Mouse (Mus musculus) urinary bladder, postnatal 36 days (tissue): Measurements from ENCODE around the gene Pcnx2.

Experiments used
- DNase-seq, 2 experiments: peaks; one replicate each; pipeline ENCODE4 v3.0.0; 2022; ENCODE audit warnings: low spot score in 2 of 2, mixed read lengths in 1 of 2

Gene Pcnx2

DNA sequence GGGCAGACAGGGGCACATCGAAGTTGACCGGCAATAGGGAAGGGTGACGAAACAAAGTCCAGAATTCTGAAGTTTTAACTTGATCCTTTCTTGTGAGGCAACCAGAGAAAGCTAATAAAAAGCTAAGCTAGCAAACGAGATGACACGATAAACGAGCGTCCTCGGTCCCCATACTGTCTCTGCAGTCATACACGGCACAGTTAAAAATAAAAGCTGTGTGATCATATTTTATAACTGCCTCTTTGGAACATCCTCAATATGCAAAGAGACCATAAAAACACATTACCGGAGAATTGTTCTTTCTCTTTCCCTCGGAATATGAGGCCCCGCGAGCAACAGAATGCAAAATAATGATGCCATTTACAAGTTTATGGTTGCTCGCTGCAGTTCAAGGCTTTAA, 76.1 kb downstream of the Pcnx2 start:
- DNase-seq, result no peak

DNA sequence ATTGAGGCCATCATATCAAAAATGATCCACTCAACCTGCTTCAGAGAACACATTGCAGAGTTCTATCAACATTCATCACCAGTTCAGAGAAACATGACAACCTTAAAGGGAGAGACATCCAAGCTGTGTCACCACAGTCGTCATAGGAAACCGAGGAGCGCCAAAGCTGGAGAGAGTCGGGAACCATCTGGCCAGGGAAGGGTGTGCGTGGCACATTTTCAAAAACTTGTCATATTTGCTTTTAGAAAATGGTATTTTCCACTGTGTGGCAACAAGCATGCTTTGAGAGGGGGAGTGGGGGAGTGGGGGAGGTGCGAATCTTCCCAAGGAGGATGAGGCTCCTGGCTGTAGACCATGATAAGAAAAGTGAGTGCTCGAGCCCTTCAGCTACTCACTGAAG, 78.3 kb downstream of the Pcnx2 start:
- DNase-seq, result peak in 1 of 2 experiments; percentile 6

DNA sequence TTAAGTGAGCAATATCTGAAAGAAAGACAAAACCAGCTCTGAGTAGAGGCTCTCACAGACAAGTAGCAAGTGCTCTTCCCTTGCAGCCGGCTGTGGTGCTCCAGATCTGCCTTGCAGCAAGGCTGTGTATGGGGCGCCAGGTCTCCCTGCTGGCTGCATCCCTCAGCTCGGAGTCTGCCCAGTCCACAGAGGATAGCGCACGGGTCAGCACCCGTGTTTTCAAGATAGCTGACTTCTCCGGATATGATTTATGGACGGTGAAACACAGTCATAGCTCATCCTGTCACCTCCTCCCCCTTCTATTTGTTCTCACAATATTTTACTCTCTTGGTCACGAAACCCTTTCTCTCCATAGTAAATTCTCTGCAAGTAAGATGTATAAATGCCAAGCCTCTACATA, 79.3 kb downstream of the Pcnx2 start:
- peak in 1 of 2 experiments; percentile 19 for DNase-seq

DNA sequence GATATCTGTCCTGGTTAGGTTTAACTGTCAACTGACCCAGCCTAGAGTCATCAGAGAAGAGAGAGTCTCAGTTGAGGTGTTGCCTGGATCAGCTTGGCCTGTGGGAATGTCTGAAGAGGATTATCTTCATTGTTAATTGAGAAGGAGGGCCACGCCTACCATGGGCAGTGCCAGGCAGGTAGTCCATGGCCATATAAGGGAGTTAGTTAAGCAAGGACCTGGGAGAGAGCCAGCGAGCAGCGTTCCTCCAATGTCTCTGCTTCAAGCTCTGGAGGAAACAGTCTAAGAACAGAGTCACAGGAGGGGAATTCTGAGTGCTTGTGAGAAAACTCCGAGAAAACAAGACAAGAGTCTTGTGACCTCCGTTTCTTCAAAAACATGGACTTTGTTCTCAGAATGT, 81.4 kb downstream of the Pcnx2 start:
- no peak for DNase-seq

DNA sequence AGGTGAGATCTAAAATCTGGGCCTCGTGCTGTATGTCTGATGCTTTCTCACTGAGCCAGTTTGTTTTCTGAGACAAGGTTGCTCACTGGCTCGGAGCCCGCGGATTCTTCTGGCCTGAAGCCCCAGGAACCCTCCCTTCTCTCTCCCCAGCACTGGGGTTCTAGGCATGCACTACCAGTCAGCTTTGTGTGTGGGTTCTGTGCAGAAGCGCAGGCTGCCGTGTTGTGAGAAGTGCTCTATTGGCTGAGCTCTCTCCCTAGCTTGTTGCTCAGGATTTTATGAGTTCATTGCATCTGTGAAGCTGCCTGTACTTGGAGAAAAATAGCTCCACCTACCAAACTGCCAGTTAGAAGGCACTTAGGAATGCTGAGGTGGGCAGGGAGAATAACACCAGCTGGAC, 89.3 kb downstream of the Pcnx2 start:
- peak in 1 of 2 experiments; percentile 31 for DNase-seq

DNA sequence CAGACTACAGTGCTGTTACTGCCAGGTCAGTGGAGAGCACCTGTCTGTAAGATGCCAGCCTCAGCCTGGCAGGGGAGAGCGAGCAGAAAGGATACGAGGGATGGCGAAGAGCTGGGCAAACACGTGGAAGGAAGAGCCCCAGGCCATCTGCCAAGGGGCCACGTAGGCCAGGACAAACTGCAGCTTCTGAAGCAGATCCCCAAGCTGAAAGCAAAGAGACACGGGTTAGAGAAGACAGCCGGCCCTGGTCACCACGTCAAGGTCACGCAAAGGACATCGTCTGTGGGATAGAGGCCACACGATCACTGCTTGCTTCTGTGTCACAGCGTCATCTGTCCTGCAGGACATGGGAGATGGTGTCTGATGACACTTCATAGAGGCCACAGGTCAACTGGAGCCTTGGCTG, 90.2 kb downstream of the Pcnx2 start:
- no peak for DNase-seq

DNA sequence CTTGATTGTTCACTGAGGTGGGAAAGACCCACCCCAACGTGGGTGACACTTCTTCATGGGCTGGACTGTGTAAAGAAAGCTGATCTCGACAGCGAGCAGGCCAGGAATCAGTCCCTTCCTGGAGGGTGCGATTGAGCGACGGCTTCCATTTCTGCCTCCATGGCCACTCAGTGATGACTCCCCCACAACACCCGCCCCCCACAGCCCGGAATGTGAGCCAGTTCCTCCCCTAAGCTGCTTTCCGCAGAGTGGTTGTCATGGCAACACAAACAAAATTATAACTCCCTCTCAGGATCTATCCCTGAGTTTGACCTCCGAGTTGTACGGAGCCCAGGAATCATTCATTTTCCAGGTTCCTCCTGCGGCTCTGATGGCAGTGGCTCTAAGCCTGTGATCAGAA, 91.7 kb downstream of the Pcnx2 start:
- DNase-seq, result no peak

DNA sequence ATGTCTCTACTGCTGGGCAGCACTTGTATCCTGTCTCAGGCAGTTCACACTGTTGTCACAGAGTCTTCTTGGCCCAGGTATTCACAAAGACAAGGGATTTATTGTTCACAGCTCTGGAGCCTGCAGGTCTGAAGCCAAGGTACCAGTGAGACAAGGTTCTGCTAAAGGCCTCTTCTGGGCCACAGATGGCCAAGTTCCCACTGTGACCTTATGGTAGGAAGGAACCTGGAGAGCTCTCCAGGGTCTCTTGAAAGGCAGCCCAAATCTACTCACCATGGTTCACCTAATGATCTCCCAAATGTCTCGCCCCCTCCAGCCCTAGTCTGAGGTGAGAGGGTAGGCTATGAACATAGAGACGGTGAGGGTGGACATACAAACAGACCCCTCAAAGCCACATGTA, 101.1 kb downstream of the Pcnx2 start:
- DNase-seq, result no peak

DNA sequence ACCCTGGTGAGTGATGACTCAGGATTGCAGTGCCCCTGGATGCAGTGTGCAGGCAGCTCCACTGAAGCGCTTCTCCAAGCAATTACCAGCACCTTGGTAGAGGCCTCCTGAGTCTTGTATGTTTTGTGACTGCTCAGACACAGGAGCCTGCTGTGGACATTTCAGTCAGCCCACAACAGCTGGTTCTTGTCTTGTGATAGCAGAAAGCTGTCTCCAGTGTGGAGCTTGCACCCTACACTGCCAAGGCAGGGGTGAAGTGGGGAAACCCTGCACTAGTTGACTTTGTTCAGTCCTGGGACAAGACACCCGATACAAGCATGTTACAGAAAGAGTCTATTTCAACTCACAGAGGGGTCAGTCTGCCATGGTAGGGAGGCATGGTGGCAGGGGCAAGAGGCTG, 102.8 kb downstream of the Pcnx2 start:
- DNase-seq, result no peak

DNA sequence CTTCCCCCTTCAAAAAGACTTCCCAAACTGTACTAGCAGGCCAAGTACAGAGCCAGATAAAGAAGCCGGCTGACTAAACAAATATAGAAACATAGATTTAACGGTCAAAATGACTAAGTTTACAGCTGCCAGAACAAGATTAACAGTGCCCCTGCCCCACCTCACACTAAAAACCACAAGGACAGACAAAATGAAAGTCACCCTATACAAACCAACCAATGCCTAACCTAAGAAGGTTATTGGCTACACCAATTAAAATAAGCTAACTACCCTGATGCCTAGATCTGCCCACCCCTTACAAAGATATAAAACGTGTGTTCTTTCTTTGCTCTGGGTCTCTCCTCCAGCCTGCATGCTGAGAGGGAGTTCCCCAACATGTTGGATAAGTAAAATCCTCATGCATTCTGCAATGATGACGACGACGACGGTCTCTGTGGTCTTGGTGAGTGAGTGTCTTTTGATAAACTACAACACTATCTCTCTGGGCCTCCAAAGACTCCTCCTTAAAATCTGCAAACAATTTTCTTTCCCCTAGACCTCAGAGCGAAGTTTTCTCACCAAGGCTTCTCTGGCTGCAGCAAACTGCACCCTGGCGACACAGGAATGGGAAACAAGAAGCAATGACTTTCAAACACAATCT, 105.2 kb downstream of the Pcnx2 start:
- no peak for DNase-seq

DNA sequence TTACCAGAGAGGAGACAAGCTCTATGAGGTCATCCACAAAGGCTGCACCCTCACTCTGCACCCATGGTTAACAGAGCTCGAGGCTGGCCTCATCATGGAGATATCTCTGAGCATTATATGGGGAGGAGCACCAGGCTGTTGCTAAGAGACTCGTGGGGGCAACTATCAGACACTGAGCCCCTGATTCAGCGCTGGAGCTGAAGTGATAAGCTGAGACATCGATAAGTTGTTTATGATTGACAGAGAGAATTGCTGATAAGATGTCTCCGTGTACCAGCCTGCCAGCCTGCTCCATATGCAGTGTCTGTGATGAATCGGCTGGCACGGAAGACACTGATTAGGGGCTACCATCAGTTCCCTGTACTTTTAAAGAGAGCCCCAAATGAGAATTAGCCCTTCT, 111.2 kb downstream of the Pcnx2 start:
- DNase-seq, result no peak

DNA sequence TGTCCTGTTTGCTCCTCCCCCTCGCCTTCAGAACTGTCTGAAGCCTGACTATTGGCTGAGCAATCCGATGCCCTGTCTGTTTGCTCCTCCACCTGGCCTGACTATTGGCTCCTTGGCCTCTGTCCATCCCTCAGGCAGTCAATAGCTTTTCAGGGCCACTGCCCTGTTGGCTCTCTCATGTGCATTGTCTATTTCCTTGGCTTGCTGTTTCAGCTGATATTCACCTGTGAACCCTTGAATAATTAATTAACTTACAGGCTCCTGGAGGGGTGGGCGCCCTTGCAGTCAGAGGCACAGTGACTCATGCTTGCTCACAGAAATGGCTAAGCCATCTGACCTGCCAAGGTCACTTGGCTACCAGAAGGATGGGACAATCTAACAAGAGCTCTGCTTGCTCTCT, 116.0 kb downstream of the Pcnx2 start:
- DNase-seq, result no peak

DNA sequence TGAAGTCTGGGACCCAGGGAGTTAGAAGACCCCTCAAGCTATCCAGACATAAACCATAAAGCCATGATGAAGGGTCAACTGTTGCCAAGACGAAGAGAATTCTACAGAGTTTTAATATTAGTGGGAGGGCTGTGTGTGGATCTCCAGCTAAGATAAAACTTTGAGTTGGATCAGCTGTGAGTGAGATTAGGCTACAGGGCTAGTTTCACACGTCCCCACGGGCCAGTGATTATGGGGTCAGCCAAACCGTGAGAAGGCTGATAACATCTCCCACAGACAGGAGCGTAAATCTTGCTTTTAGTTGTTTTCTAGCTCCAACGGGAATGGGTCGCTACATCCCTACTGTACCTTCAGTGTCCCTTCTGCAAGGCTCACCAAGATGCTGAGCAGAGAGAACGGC, 118.5 kb downstream of the Pcnx2 start:
- DNase-seq, result peak in 1 of 2 experiments; percentile 9

DNA sequence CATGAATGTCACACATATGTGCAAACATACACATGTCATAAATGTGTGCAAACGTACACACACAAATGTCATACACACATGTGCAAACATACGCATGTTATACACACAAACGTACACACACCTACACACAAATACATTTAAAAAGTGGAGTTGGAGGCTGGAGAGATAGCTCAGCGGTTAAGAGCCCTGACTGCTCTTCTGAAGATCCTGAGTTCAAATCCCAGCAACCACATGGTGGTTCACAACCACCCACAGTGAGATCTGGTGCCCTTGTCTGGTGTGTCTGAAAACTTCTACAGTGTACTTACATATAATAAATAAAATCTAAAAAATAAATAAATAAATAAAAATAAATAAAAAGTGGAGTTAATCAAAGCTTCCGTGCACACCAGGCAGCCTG, 119.2 kb downstream of the Pcnx2 start:
- DNase-seq, result no peak

DNA sequence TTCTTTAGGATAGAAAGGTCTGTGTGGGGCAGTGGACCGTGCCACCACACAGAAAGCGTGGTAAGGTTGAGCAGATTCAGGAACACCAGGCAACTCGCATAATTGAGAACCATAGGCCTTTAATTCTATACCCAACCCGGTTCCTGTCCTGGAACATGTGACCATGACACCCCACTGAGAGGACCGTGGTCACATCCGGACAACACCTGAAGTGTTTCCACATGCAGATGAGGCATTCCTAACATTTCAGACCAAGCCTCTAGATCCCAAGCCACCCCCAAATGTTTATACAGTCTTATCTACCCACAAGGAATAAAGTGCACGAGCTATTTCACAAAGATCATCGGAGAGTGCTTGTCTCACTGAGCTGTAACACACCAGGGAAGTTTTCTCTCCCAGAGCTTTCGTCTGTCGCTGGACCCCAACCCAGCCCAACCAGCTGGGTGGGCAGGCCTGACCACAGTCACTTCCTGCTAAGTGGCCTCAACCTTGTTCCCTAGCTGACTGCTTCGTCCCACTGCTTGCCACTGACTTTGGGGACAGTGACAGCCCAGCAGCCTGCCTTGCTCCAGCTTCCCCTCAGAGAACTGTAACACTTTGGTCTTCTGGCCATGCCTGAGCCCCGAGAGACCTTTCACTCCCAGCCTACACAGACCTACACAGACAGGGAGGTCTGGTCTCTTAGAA, 120.5 kb downstream of the Pcnx2 start:
- no peak for DNase-seq

DNA sequence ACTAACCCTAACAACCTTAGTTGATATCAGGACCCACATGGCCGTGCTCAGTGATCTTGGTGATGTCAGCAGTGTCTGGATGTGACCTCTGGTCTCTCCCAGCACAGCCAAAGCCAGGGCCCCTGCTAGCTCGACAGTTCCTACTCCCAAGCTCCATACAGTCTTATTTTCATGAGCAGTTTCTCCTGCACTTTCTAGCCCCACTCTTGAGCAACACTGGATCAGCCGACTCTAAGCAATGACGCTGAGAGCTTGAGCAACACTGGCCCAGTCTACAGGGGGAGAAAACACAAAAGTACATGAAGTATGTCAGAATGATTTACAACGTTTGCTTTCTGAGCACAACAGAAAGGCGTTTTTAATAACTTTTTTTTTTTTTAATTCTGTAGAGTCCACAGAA, 121.3 kb downstream of the Pcnx2 start:
- DNase-seq, result peak; percentile 55 to 78

DNA sequence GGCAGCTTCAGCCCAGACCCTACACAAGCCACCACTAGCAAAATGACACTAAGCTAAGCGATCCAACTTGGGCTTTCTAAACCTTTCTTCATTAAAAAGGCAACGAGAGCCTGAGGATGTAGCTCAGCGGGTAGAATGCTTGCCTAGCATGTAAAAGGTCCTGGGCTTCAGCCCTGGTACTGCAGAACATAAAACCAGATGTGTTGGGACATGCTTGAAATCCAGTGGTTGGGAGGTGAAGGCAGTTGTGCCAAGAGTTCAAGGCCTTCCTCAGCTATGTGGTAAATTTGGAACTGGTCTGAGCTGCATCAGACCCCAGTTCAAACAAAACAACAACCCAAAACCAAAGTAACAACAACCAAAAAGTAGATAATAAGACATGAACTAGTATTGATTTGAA, 121.8 kb downstream of the Pcnx2 start:
- no peak for DNase-seq

DNA sequence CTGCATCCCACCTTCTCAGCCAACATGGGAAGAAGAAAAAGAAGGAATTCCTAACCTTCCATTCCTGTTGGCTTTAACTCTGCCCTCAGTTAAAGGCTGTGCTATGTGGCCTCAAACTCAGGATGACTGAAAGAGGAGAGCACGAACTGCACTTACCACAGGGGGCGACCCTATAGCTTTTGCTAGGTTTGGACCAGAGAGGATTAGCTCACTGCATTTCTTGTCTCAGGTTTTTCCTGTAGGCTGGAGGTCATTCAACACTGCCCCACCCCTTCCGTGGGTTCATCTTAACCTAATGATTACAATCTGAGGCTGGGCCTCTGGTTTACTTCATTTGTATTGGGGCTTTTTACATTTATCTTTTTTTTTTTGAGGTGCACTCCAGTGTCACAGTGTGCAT, 123.1 kb downstream of the Pcnx2 start:
- DNase-seq, result no peak

DNA sequence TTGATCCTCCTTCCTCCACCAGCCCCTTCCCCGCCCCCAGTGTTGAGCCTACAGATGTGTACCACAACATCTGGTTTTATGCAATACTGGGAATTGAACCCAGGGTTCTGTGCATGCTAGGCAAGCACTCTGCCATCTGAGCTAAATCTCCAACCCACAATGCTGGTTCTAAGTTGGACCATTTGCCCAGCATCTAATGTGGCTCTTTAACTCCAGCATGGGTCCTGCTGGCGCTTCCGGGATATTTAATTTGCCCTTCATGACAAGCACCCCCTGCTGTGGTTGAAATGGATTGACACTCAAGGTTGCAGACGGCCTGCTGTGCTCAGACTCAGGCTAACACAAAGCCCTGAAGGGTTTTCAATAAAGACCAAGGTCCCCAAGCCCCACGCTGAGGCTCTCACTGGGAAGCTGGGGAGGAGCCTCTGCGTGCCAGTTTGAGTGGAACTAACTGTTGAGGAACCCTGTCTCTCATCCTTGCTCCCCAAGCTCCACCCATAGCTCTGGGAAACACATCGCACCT, 124.8 kb downstream of the Pcnx2 start:
- no peak for DNase-seq

DNA sequence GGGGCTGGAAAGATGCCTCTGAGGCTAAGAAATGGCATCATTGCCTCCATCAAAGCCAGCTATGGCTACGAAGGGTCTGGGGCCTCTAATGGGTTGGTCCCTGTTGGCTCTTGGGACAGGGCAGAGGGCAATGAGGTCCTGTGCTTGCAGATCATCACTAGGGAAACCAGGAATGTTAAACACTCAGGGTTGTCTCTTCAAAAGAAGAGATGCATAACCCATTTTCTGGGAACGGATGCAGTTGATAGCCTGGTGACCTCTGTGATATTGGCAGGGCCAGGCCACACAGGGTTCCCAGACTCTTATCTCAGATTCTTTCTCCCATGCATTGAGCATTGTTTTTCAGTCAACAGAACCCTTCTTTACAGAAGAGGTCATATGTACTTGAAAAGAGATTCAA, 125.8 kb downstream of the Pcnx2 start:
- no peak for DNase-seq

DNA sequence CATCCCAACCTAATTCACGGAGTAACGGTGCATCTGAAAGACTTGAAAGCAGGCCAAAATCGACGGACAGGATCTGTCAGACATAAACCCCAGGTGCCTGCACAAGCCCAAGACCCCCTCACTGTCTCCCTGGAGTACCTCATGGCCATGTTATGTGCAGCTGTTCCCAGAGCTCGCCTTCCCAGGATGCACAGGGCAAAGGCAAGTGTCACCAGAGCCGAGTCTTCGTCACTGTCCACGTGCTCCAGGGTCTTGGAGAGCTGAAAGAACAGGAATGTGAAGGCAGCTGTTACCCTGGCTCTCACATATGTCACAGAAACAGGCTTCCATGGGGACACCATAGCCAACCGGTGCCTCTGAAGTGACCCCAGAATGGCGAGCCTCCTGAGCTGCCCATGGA, 130.0 kb downstream of the Pcnx2 start:
- DNase-seq, result no peak

DNA sequence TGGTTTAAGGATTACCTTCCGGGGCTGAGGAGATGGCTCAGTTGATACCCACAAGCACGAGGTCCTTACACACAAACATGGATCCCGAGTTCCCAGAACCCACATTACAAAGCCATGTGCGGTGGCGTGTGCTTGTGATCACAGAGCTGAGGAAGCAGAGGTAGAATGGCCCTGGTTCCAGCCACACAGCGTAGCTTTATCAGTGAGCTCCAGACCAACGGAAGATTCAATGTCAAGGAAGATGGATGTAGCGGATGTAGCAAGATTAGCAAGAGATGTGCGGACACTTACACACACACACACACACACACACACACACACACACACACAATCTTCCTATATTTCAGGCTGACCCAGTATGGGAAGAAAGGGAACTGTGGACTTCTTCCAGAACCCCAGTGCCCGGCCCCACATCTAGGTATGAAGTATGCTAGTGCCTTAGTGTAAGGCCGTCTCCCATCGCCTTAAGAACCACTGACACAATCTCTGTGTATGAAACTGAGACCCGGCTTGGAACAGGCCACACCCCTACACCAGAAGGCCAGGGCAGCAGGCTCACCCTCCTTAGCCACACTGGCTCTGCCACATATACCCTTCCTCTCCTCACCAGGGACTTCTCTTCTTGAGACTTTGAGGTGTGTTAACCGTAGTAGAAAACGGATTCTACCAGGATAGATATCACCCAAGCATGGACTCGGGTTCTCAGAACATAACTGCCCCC, 134.9 kb downstream of the Pcnx2 start:
- no peak for DNase-seq

DNA sequence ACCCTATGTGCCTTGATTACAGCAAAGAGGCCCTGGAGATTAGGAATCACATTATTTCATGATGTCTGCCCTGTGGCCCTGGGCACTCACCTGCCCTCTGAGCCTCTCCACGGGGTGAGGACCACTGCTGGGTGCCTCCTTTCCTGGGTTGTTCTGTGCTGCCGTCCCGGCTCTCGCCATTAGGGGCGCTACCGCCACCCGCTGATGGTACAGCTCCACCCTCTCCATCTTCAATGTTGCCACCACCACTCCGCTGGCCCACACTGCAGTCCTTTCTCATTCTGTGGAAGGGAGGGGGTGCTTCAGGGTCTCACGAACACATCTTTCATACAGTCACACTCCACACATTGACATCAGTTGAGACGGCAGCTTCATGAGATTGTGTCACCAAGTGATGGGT, 139.1 kb downstream of the Pcnx2 start:
- DNase-seq, result no peak
